Comparison of ENCODE assay signal across 24 mouse cellular contexts in genomic region chr15:78482518-78482917, GRCm38 (mm10). TPM values are rescaled to one million over a fixed set of nuclear protein-coding genes. Genes with fewer than 3 reads are reported as not detected.
DNase-seq lines count a peak whose midpoint lies in the region.
"Had no signal": no experiment of that assay in that cellular context is flagged by ENCODE, and none has a peak within 500 bp of the region (broad histone marks: within the 10 kb centered on the region; RNA-seq: fewer than 3 reads in every experiment).

No protein-coding gene starts in this region.

- intact Hi-C loops in left cerebral cortex, postnatal 14 days (cut with DNase I): no loop called here

- DNase-seq in adrenal gland, adult 2 months: peak; percentile 71
- DNase-seq in adrenal gland, adult 18-20 months (ENCODE audit: low spot score in 2 of 2): no peak
- peak; percentile 34 for DNase-seq in ovary, adult 18-20 months (ENCODE audit: low spot score)
- DNase-seq in ovary, postnatal 10 days (ENCODE audit: low spot score): no peak
- peak; percentile 43 for DNase-seq in adrenal gland, postnatal 10 days
- peak; percentile 47 to 49 for DNase-seq in adrenal gland, postnatal 36 days
- DNase-seq in right cerebral cortex, postnatal 14 days: no peak
- no peak for DNase-seq in left cerebral cortex, postnatal 14 days (ENCODE audit: low spot score in 2 of 2)
- DNase-seq: gastrocnemius, postnatal 25 days; heart, adult 18-20 months; heart, postnatal 10 days; heart, postnatal 36 days; kidney, adult 18-20 months; kidney, adult 9 months had no signal

RNA-seq across cellular contexts. Expression of gene Il2rb, which starts 12.6 kb away (rescaled TPM):
- 1 to 10 TPM; 1.3 to 1.5 TPM for total RNA-seq in adrenal gland, adult 2 months (2021)
- polyA plus RNA-seq in adrenal gland, adult 2 months (2012; rRNA removed): 3.8 and 4.9 TPM in 2 replicates
- total RNA-seq in adrenal gland, adult 18-20 months (2021): 1 to 10 TPM; 1.1 to 2.5 TPM
- total RNA-seq in adrenal gland, postnatal 10 days (2021): 1 to 10 TPM; 1.9 TPM
- total RNA-seq in adrenal gland, postnatal 36 days (2021): 1 to 10 TPM in 1 of 2 experiments, under 1 TPM in 1; 0.76 to 1.4 TPM
- under 1 TPM in 1 of 2 experiments, not detected in 1; 0.11 TPM for total RNA-seq in left cerebral cortex, postnatal 14 days (2021)
- total RNA-seq: gastrocnemius, adult 8-10 months; gastrocnemius, postnatal 25 days had no signal
- polyA plus RNA-seq: forebrain, embryonic 12.5 days; forebrain, embryonic 15.5 days; heart, embryonic 12.5 days; hindbrain, embryonic 10.5 days had no signal

RNA-seq across cellular contexts. Expression of gene Tmprss6, which starts 14.1 kb away (rescaled TPM):
- total RNA-seq in adrenal gland, adult 2 months (2021): 1 to 10 TPM in 1 of 2 experiments, under 1 TPM in 1; 0.59 to 3.3 TPM
- polyA plus RNA-seq in adrenal gland, adult 2 months (2012; rRNA removed): 3.5 and 4.7 TPM in 2 replicates
- total RNA-seq in adrenal gland, adult 18-20 months (2021): 1 to 10 TPM in 1 of 2 experiments, under 1 TPM in 1; 0.54 to 2.4 TPM
- total RNA-seq in adrenal gland, postnatal 10 days (2021): 10 to 100 TPM; 24.7 to 59.5 TPM
- 1 to 10 TPM; 1.2 to 2.3 TPM for total RNA-seq in adrenal gland, postnatal 36 days (2021)
- not detected for total RNA-seq in left cerebral cortex, postnatal 14 days (2021)
- total RNA-seq: common myeloid progenitor, adult 5-6 weeks; gastrocnemius, postnatal 25 days; heart, adult 18-20 months; heart, postnatal 36 days had no signal
- polyA plus RNA-seq: CD4-positive, CD25-positive, alpha-beta regulatory T cell, adult 4 months; hindbrain, embryonic 10.5 days; inflammation-experienced regulatory T-cells, adult 6 months had no signal

RNA-seq across cellular contexts. Expression of gene C1qtnf6, which starts 48.7 kb away (rescaled TPM):
- total RNA-seq in adrenal gland, adult 2 months (2021): 10 to 100 TPM; 16.9 to 30.1 TPM
- 63.2 and 92.2 TPM in 2 replicates for polyA plus RNA-seq in adrenal gland, adult 2 months (2012; rRNA removed)
- total RNA-seq in adrenal gland, adult 18-20 months (2021): 10 to 100 TPM; 14.1 to 15.0 TPM
- 10 to 100 TPM; 58.9 to 63.4 TPM for total RNA-seq in adrenal gland, postnatal 10 days (2021)
- 10 to 100 TPM; 38.1 to 40.7 TPM for total RNA-seq in adrenal gland, postnatal 36 days (2021)
- 1 to 10 TPM; 7.7 to 9.0 TPM for total RNA-seq in left cerebral cortex, postnatal 14 days (2021)
- polyA plus RNA-seq: erythroblast, embryonic 14.5 days had no signal

RNA-seq across cellular contexts. Expression of gene Kctd17, which starts 54.2 kb away (rescaled TPM):
- 100 to 1,000 TPM in 1 of 2 experiments, 10 to 100 TPM in 1; 81.6 to 102 TPM for total RNA-seq in adrenal gland, adult 2 months (2021)
- polyA plus RNA-seq in adrenal gland, adult 2 months (2012; rRNA removed): 344 and 374 TPM in 2 replicates
- total RNA-seq in adrenal gland, adult 18-20 months (2021): 10 to 100 TPM; 80.4 to 83.4 TPM
- total RNA-seq in adrenal gland, postnatal 10 days (2021): 10 to 100 TPM; 85.2 to 94.8 TPM
- total RNA-seq in adrenal gland, postnatal 36 days (2021): 10 to 100 TPM; 78.2 to 96.3 TPM
- 100 to 1,000 TPM; 288 to 291 TPM for total RNA-seq in left cerebral cortex, postnatal 14 days (2021)
- total RNA-seq: MEL had no signal

Comparison
In these comparisons a context has a peak if more than half of its experiments do, and no peak if none do; other contexts are left out.
1. DNase-seq: peak in adrenal gland, adult 2 months (single experiment), ovary, adult 18-20 months (single experiment), adrenal gland, postnatal 10 days (single experiment) and adrenal gland, postnatal 36 days (2 of 2); none in adrenal gland, adult 18-20 months (0 of 2), ovary, postnatal 10 days (single experiment), right cerebral cortex, postnatal 14 days (single experiment) and left cerebral cortex, postnatal 14 days (0 of 2).
2. RNA of gene Tmprss6, which starts 14.1 kb away (total RNA-seq): 24.7 to 59.5 TPM in adrenal gland, postnatal 10 days; 0.59 to 3.3 TPM in adrenal gland, adult 2 months, 0.54 to 2.4 TPM in adrenal gland, adult 18-20 months, 1.2 to 2.3 TPM in adrenal gland, postnatal 36 days and not detected in left cerebral cortex, postnatal 14 days; every median in the first group is over 4 times any median in the second.